Mouse (Mus musculus) kidney, postnatal 25 days (tissue): ENCODE measurements around the gene Mylip.

Source experiments
- DNase-seq, 2 experiments: peaks; one replicate each; pipeline ENCODE4 v3.0.0; 2021; ENCODE audit warnings: mixed read lengths in 2 of 2

Mylip gene

DNA sequence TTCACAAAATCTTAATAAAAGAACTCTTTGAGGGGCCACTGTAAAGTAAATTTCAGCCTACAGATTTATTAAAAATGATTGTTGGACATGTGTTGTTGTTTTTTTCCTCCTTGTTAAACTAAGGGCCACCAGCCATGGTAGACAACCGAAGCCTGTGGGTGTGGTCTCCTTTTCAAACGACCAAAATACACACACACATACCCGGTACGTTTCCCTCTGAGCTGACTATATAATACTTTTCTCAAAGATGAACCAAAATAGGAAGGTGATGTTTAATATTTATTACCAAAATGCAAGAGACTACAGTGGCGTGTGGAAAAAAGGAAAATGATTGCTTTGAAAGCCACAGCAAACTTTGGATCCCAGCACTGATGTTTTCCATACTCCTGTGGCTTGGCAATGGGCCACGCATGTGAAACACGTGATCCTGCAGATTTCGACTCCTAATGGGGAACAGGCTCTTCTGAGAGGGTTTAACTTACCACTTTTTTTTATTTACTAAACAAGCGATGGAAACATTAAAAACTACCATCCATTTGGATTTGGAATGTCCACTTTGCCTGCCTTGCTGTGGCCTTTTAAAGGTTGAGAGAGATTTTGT lies 2.4 kb downstream of the Mylip start:
- DNase-seq: peak; percentile 90 to 92

DNA sequence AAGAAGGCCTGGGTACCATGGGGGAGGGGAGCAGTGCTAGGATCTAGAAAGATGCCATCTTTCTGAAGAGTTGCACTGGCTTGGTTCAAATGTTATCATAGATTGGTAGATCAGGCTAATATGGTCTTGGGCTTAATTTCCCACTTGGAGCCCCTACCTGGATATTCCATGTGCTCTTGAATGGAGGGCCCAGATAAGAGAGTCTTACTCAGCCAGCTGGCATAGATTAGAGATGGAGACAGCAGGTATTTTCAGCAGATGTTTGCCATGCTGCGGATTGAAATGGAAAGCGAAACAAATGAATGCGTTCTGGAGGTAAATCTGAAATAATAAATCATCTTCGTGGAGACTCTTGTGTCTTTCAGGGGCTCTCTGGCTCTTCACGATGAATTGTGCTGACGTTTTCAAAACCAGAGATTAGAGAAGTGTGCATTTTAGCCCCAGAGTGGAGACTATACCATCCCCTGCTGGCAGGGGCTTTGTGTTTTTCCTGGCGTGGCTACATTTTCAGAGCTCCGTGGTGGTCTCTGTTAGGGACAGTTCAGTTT lies 4.8 kb downstream of the Mylip start:
- DNase-seq: no peak

- DNase-seq: no peak
Observed at GRCm38 (mm10) chr13:45396724-45397123, 7.2 kb downstream of the Mylip start.

GRCm38 (mm10) chr13:45397240-45397639 lies 7.7 kb downstream of the Mylip start:
- no peak for DNase-seq

DNA sequence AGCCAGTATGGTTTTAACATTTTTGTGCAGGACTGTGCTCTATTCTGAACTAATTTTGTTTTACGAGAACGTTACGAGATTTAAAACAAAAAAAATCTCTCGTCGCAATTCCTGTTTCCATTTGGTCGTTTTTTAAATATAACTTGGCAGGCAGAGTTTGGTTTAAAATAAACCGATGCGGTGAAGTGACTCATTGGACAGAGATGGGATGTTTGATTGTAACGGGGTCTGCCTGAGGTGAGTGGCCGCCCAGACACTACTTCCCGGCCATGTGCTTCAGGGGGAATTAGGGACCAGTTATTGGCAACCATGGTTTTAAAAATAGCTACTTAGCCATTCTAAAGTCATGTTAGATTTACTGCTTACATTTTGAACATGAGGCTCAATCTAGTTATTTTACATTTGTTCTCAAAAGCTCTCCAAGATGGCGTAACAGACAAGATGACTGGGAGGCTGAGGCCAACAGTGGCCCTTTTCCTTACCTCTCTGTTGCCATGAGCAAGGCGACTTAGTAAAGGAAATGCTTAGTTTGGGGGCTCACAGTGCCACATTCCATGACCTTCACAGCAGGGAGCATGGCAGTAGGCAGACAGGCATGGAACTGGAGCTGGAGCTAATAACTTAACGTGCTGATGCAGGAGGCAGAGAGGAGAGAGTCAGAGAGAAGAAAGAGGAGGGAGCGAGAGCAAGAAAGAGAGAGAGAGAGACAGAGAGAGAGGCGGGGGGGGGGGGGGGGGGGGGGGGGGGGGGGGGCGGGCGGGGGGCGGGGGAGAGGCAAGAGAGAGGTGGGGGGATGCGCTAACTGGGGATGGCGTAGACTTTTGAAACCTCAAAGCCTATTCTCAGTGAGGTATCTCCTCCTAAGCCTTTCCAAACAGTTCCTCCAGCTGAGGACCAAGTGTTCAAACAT lies 8.6 kb downstream of the Mylip start:
- DNase-seq: no peak

DNA sequence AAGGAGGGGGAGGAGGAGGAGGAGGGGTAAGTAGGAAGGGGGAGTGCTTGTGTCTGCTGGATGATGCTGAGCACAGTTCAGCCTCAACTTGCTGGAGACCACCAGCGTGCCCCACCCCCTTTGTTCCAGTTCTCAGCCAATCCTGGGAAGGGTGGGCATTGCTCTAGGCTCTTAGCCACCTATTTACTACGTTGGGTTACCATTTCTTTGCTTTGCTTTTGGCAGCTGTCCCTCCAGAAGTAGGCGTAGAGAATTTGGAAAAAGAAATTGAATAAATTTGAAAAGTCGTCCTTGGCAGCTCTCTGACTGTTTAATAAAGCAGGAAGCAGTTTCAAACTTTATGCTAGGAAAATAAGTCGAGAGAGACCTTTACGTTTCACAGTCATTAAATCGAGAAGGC lies 11.2 kb downstream of the Mylip start:
- no peak for DNase-seq

- no peak for DNase-seq
Observed at GRCm38 (mm10) chr13:45401816-45402215, 12.3 kb downstream of the Mylip start.

GRCm38 (mm10) chr13:45402316-45403039 lies 12.9 kb downstream of the Mylip start:
- peak in 1 of 2 experiments; percentile 43 for DNase-seq

DNA sequence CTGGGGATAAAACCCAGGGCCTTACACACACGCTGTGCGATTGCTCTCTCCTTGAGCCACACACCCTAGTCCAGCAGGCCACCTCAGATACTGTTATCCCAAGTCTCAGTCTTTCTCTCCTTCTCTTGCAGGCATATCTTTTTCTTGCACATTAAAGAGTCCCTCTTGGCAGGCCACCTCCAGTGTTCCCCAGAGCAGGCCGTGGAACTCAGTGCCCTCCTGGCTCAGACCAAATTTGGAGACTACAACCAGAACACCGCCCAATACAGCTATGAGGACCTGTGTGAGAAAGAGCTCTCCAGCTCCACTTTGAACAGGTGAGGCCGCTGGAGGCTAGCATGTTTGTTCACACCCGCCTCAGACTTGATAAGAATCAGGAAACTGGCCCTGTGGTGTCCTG lies 14.7 kb downstream of the Mylip start:
- DNase-seq: peak in 1 of 2 experiments; percentile 47

DNA sequence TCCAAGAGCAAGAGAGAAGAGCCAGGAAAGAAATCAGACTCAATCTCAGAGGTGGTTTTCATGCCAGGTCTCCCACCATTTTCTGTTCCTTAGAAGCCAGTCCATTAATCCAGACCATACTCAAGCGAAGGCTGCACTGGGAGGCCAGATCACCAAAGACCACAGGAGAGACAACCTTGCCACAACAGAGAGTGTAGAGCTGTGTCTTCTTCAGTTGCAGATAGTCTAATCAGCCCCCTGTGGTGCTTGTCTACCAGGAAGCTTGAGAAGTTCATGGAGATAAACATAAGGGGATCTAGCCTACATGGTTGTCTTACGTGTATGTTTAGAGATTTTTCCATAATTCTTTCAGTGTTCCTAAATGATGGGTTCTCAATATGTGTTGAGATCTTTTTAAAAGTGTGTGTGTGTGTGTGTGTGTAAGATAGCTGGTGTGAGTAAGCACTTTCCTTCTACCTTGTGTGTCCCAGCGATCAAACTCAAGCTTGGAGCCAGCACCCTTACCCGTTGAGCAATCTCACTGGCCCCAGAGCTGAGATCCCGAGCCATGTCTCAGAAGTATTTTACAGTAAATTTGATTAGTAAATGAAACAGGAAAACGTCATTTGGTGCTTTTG lies 15.8 kb downstream of the Mylip start:
- no peak for DNase-seq

DNA sequence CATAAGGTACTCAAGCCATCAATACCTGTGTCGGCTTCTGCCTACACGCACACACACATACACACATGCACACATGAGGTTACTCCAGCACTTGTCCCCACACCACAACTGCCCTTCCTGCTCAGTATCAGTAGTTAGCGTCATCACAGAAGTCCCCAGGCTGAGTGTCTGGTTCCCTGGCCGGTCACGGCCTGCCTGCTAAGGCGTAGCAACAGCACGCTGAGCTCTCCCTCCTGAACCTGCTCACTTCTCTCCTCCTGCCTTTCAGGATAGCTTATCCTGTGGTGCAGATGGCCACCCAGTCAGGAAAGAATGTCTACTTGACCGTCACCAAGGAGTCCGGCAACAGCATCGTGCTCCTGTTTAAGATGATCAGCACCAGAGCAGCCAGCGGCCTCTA lies 16.7 kb downstream of the Mylip start:
- no peak for DNase-seq

DNA sequence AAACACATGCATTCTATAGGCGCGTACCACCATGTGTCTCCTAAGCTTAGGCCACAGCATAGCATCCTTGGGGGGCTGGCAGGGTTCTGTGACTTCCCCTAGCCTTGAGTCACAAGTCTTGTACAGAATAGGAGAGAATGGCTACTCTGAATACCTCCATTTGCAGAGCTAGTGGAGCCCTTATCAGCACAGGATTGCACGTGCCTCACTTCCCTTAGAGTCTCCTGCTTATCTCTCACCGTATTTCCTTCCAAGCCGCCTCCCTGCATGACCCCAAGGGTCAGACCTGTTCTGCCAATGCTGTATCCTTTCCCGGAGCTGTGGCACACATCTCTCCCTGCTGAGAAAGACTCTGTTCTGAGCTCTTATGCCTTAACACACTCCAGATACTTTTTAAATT lies 17.2 kb downstream of the Mylip start:
- DNase-seq: no peak

DNA sequence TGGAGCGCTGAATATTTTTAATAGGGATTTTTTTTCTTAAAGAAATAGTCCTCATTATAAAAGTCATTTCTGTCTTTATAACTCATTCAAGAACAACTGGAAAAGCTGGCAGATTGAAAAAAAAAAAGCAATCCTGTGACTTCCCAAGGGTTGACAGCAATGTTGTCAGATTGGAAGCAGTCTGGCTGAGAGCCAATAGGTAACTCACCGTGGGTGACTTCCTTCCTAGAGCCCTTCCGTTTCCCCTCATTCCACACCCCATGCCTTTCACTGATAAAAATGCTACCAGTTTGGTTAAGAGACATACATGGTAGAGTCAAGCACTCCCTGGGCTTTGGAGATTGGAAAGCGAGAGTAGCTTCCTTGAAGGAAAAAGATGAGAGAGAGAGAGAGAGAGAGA lies 21.4 kb downstream of the Mylip start:
- peak; percentile 36 to 51 for DNase-seq

- DNase-seq: no peak
Observed at GRCm38 (mm10) chr13:45413066-45413465, 23.5 kb downstream of the Mylip start.

DNA sequence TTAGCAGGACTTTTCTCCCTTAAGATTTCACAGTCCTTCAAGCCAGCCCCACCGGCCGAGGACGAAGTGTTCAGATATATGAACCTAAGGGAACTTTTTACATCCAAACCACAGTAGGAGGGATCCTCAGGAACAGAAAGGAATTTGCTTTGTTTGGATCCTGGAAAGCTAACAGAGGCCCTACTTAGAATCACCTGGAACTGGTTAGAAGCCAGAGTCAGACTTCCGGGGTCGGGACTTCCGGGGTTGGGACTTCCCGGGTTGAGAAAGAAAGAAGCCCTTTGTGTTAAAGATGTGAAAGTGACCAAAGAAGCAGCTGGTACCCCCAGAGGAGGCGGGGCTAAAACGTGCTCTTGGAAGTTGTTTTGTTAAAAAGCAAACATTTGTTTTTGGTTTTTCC lies 24.5 kb downstream of the Mylip start:
- no peak for DNase-seq

DNA sequence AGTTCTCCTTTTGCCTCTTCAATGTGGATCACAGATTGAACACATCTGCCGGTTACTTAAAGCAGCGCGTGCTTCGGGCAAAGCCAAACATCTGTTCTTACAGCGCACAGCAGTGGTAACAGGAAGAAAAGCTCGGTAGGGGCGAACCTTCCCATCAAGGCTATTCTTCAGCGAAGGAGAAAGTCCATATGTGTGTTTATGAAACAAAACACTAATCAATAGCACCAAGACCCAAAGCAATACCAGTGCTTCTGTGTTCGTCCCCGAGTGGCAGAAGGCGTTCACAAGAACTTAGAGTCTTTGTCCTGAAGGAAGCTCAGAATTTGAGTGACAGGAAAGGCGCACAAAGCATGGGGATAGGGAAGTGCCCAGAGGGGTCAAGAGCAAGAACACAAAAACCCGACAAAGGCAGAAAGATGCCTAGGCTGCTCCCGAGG lies 27.1 kb downstream of the Mylip start:
- DNase-seq: no peak

GRCm38 (mm10) chr13:45418986-45419385 lies 29.4 kb downstream of the Mylip start:
- no peak for DNase-seq

DNA sequence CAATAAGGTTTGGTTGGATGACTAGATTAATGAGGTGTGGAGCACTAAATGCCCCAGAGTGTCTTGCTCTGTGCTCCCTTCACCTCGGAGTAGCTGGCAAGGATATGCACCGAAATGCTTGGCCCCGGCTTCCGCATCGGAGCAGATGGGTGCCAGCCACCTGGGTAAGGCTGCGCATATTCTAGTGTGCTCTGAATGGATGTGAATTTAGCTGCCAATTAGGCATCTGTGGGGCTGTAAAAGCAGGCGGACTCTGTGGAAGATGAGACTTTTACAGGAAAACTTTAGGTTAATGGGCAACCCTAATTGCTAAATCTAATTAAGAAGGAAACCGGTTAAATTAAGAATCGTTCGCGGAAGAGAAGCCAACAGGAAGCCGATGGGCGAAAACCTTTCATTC lies 32.7 kb downstream of the Mylip start:
- DNase-seq: no peak

DNA sequence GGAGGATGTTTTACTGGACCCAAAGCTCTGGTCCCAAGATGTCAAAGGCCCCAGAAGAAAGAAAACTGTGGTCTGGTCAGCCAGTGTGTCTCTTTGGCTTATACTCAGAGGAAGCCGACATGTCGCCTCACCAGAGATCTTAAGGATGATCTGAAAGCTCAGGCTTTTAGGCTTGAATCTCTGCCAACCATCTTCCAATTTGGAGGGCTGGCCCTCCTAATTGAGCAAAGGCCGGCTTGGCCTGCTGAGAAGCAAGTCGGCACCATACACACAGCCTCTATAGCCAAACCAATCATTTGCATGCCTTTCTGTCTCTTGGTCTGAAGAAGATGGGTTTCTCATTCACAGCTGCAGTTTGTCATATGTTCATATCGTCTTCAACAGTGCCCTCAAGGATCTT lies 33.2 kb downstream of the Mylip start:
- no peak for DNase-seq

- DNase-seq: no peak
Observed at GRCm38 (mm10) chr13:45423905-45424304, 34.4 kb downstream of the Mylip start.

DNA sequence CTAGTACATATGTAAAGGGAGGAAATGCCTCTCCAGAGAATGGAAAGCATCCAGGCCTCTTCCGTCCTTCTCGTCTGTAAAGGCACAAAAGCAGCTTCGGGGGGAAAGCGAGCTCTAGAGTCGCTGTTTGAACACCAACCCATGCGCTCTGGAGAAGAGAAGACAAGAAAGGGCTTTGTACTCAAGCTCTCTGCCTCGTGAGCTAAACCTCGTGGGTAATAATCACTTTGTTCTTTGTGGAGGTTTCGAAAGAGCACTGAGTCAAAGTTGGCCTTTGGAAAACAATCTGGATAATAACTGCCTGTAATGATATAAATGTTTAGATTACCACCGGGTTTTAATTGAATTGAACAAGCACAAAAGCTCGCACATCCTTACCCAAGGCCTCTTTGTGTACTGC lies 39.7 kb downstream of the Mylip start:
- no peak for DNase-seq

- DNase-seq: no peak
Observed at GRCm38 (mm10) chr13:45437134-45437533, 47.6 kb downstream of the Mylip start.

DNA sequence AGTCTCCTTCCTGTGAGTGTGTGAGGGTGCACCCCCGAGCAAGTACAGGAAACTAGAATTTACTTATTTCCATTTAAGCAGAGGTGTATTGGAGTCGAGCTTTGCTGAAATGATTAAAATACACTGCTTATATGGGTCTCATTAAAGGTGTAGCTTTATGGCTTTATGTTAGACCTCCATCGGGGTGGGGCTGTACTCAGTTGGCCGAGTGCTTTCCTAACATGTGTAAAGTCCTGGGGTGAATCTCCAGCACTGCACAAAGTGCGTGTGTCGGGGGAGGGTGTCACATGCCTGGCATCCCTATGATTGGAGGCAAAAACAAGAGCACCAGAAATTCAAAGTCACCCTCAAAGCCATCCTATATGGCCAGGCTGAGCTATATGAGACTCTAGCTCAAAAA lies 49.3 kb downstream of the Mylip start:
- DNase-seq: no peak
